Mouse (Mus musculus): ENCODE data around the gene Apba1. TPM values are rescaled to one million over a fixed set of nuclear protein-coding genes. Genes with fewer than 3 reads are reported as not detected.

The Apba1 gene
- polyA plus RNA-seq, 1 experiment, result 82.0 TPM

DNA sequence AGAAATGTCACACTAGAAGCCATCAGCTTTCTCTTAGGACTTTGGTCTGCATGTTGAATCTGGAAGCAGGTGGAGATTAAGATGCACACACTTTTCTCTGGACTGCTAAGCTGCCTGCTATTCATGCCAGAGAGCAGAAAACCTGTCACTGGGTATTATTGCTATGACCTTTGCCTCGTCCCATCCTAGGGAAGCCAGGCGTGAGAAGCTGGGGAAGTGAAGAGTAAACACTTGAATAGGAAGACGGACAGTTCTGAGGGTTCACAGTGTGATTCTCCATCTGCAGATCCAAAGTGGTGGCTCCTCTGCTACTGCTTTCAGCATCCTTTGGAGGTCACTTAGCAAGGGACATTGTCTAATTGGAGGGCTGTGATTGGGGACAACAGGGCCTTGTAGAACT, 63.8 kb downstream of the Apba1 start:
- TF ChIP-seq POLR2A (IDR thresholded peaks at IDR 0.05; ENCODE audit: extremely low read depth, insufficient read depth, low read length) (no peak), CTCF (IDR thresholded peaks at IDR 0.05; ENCODE audit: extremely low read depth, insufficient read depth, low read length) (no peak)
- H3K4me1 ChIP-seq (ENCODE audit: control insufficient read depth, insufficient read depth, low read length), result no peaks in the 10 kb centered on the region; the same call in 1 of the 2 replicates
- H3K27ac ChIP-seq (ENCODE audit: insufficient read depth, low read length), result no peak overlapping the region
- H3K4me3 ChIP-seq (ENCODE audit: insufficient read depth, low read length), result no peak overlapping the region

DNA sequence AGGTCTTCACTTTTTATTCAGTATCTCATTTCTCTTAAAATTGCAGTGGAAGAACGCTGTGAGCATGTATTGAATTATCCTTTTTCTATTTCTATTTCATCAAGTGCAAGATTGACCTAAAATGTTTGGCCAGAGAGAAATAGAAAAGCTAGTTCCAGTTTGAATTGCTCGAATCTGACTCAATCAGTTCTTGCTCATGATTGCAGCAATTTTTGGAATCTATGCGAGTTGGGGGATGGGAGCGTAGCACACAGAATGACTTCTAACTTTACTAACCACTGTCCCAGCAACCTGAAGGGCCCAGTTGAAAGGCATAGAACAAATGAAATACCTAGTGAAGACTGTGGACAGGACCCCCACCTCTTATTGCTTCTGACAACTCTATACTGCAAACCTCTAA, 64.8 kb downstream of the Apba1 start:
- peaks cover 3% of the 10 kb centered on the region for H3K4me1 ChIP-seq (ENCODE audit: control insufficient read depth, insufficient read depth, low read length)
- no peak for TF ChIP-seq CTCF (IDR thresholded peaks at IDR 0.05; ENCODE audit: extremely low read depth, insufficient read depth, low read length)
- TF ChIP-seq POLR2A (IDR thresholded peaks at IDR 0.05; ENCODE audit: extremely low read depth, insufficient read depth, low read length), result no peak
- H3K27ac ChIP-seq (ENCODE audit: insufficient read depth, low read length), result no peak overlapping the region
- no peak overlapping the region for H3K4me3 ChIP-seq (ENCODE audit: insufficient read depth, low read length)

- Histone ChIP-seq H3K27ac (ENCODE audit: insufficient read depth, low read length) (no peak overlapping the region), H3K4me3 (ENCODE audit: insufficient read depth, low read length) (no peak overlapping the region), H3K4me1 (ENCODE audit: control insufficient read depth, insufficient read depth, low read length) (peaks cover 5% of the 10 kb centered on the region)
- TF ChIP-seq POLR2A (IDR thresholded peaks at IDR 0.05; ENCODE audit: extremely low read depth, insufficient read depth, low read length) (no peak), CTCF (IDR thresholded peaks at IDR 0.05; ENCODE audit: extremely low read depth, insufficient read depth, low read length) (no peak)
Measured at GRCm38 (mm10) chr19:23826251-23826650, 67.6 kb downstream of the Apba1 start.

DNA sequence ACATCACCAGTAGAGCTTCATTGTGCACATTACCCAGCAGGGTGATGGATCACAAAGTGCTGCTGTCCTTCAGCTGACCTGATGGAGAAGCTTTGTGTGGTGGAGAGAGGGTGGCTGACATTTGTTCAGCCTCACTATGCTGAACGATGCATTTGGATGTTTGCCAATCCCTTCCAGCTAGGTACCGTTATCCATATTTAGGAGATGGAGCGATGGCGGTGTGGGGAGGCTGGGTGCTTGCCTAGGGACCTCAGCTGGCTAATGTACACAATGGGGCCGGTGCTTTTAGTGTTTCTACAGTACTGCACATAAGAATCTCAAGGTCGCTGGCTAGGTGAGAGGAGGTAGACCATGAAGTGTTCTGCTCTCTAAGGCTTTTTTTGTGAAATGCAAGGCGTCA, 72.1 kb downstream of the Apba1 start:
- no peak overlapping the region for H3K4me3 ChIP-seq (ENCODE audit: insufficient read depth, low read length)
- H3K4me1 ChIP-seq (ENCODE audit: control insufficient read depth, insufficient read depth, low read length), result peaks cover 7% of the 10 kb centered on the region
- TF ChIP-seq CTCF (IDR thresholded peaks at IDR 0.05; ENCODE audit: extremely low read depth, insufficient read depth, low read length) (no peak), POLR2A (IDR thresholded peaks at IDR 0.05; ENCODE audit: extremely low read depth, insufficient read depth, low read length) (no peak)
- H3K27ac ChIP-seq (ENCODE audit: insufficient read depth, low read length), result no peak overlapping the region

- Histone ChIP-seq H3K4me1 (ENCODE audit: control insufficient read depth, insufficient read depth, low read length) (peaks cover 4% of the 10 kb centered on the region), H3K27ac (ENCODE audit: insufficient read depth, low read length) (no peak overlapping the region), H3K4me3 (ENCODE audit: insufficient read depth, low read length) (no peak overlapping the region)
- TF ChIP-seq CTCF (IDR thresholded peaks at IDR 0.05; ENCODE audit: extremely low read depth, insufficient read depth, low read length) (no peak), POLR2A (IDR thresholded peaks at IDR 0.05; ENCODE audit: extremely low read depth, insufficient read depth, low read length) (no peak)
Measured at GRCm38 (mm10) chr19:23833685-23834682, 75.3 kb downstream of the Apba1 start.

GRCm38 (mm10) chr19:23834721-23835120, 76.0 kb downstream of the Apba1 start:
- H3K4me3 ChIP-seq (ENCODE audit: insufficient read depth, low read length), result no peak overlapping the region
- H3K27ac ChIP-seq (ENCODE audit: insufficient read depth, low read length), result no peak overlapping the region
- no peak for TF ChIP-seq CTCF (IDR thresholded peaks at IDR 0.05; ENCODE audit: extremely low read depth, insufficient read depth, low read length)
- no peak for TF ChIP-seq POLR2A (IDR thresholded peaks at IDR 0.05; ENCODE audit: extremely low read depth, insufficient read depth, low read length)
- H3K4me1 ChIP-seq (ENCODE audit: control insufficient read depth, insufficient read depth, low read length), result peaks cover 4% of the 10 kb centered on the region

DNA sequence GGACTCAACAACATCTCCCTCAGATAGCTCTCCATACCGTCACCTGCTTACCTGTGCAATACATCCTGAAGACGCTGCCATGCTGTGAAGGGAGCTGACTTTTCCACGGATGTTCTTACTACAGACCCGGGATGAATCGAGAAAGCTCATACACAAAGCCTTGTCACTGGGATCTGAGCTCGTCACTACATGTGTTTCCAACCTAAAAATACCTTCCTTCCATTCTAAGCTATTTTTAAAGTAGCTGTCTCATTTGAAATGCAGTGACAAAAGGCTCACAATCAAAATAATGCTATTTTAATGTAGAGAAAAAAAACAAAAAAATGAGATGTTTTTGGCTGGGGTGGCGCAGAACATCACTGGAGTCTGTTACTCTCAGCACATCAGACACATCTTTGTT, 97.1 kb downstream of the Apba1 start:
- Histone ChIP-seq H3K4me1 (ENCODE audit: control insufficient read depth, insufficient read depth, low read length) (no peaks in the 10 kb centered on the region), H3K4me3 (ENCODE audit: insufficient read depth, low read length) (no peak overlapping the region), H3K27ac (ENCODE audit: insufficient read depth, low read length) (no peak overlapping the region)
- TF ChIP-seq POLR2A (IDR thresholded peaks at IDR 0.05; ENCODE audit: extremely low read depth, insufficient read depth, low read length) (no peak), CTCF (IDR thresholded peaks at IDR 0.05; ENCODE audit: extremely low read depth, insufficient read depth, low read length) (no peak)

DNA sequence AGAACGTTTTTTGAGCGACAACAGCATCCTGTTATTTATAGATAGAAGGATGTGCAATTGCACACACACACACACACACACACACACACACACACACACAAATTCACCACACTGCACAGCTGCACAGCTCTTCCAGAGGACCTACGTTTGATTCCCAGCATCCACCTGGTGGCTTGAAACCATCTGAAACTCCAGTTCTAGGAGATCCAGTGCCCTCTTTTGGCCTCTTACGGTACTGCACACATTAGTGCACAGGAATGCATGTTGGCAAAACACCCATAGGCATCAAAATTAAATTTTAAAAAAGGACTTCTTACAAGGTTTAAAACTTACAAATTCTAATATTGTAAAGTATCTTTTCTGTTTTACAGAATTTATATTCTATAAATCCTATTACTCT, 99.4 kb downstream of the Apba1 start:
- no peak overlapping the region for H3K4me3 ChIP-seq (ENCODE audit: insufficient read depth, low read length)
- no peaks in the 10 kb centered on the region; the same call in none of the 2 replicates for H3K4me1 ChIP-seq (ENCODE audit: control insufficient read depth, insufficient read depth, low read length)
- no peak overlapping the region for H3K27ac ChIP-seq (ENCODE audit: insufficient read depth, low read length)
- TF ChIP-seq CTCF (IDR thresholded peaks at IDR 0.05; ENCODE audit: extremely low read depth, insufficient read depth, low read length) (0 out of 2 replicates have a peak, but pooled peaks have one; percentile 5), POLR2A (IDR thresholded peaks at IDR 0.05; ENCODE audit: extremely low read depth, insufficient read depth, low read length) (no peak)

DNA sequence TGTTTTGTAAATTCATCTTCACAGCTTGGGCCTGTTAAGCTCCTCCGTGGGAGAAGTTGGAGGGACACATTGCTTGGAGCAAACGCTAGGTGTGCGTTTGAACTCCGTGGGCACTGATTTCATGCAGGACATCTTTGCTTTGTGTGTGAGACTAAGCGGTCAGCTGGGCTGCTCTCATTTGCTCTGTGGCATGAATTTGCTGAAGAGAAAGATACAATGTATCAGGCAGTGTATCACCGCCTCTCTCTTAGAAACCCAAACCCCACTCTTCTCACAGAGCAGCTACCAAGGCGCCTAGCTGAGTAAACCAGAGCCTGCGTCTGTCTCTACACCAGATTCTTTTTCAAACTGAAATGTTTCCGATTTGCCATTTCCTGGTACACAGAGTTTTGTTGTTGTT, 100.1 kb downstream of the Apba1 start:
- Histone ChIP-seq H3K27ac (ENCODE audit: insufficient read depth, low read length) (no peak overlapping the region), H3K4me1 (ENCODE audit: control insufficient read depth, insufficient read depth, low read length) (peaks cover 4% of the 10 kb centered on the region), H3K4me3 (ENCODE audit: insufficient read depth, low read length) (no peak overlapping the region)
- TF ChIP-seq CTCF (IDR thresholded peaks at IDR 0.05; ENCODE audit: extremely low read depth, insufficient read depth, low read length), result no peak

All from cortical plate, adult 2 months (tissue).